Mouse (Mus musculus) hematopoietic multipotent progenitor cell, adult 10-12 weeks (in vitro differentiated cells): Measurements from ENCODE around the gene 1700008P02Rik. TPM values are rescaled to one million over a fixed set of nuclear protein-coding genes. Genes with fewer than 3 reads are reported as not detected.

Experiments
- polyA plus RNA-seq: library from polyadenylated mRNA; stranded (reverse); fragments of >175 nt; gene quantifications from 2 replicates; pipeline ENCODE4 v1.2.3, GENCODE M21; 2012; ENCODE audit warnings: low replicate concordance

Gene 1700008P02Rik
- not detected in 2 replicates for polyA plus RNA-seq

DNA sequence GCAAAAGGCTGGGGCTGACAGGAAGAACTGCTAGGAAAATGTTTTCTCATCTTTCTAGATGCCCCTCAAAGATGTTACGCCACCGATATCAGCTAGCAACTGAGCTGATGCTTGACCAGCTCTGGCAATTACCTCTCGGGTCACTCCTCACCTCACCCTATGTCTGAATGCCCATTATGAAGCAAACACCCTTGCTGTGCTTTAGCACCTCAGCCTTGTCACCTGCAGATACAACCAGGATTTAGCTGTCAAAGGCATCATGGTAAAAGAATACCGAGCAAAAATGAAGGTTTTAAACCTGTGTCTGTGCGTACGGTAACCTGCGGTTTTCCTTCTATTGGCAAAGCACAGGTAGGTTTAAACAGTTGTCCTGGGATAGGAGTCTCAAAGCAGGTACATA lies at the start of gene 1700008P02Rik:
Gene 1700008P02Rik, minus strand, starts transcription at position 101 of the 400 bp plus-strand sequence.

